Mouse (Mus musculus) kidney, adult 2 months (tissue): ENCODE data around the gene Ubtd2. TPM values are rescaled to one million over a fixed set of nuclear protein-coding genes. Genes with fewer than 3 reads are reported as not detected.

Experiments used
- DNase-seq: peaks from one replicate; pipeline ENCODE4 v3.0.0; 2021
- H3K27ac ChIP-seq: fragments of 200-500 bp; 2 replicates; pipeline ENCODE4 v1.5.1; 2012; ENCODE audit warnings: low read depth, low read length, control low read depth, inconsistent platforms; ENCODE audit not compliant: insufficient read depth
- H3K27me3 ChIP-seq: fragments of 200-500 bp; replicated peaks from 2 replicates; pipeline ENCODE4 v1.6.1; 2012; ENCODE audit warnings: mild to moderate bottlenecking, moderate library complexity, low read length, inconsistent platforms; ENCODE audit not compliant: control insufficient read depth, insufficient read depth
- H3K36me3 ChIP-seq: fragments of 200-500 bp; 2 replicates; pipeline ENCODE4 v1.6.1; 2012; ENCODE audit warnings: mild to moderate bottlenecking, moderate library complexity, low read length, inconsistent platforms; ENCODE audit not compliant: control insufficient read depth, insufficient read depth
- H3K4me1 ChIP-seq: fragments of 200-500 bp; 2 replicates; pipeline ENCODE4 v1.6.1; 2011; ENCODE audit warnings: low read length; ENCODE audit not compliant: control insufficient read depth, insufficient read depth
- H3K4me3 ChIP-seq: fragments of 200-500 bp; 2 replicates; pipeline ENCODE4 v1.5.1; 2011; ENCODE audit warnings: mild to moderate bottlenecking, low read depth, low read length, control low read depth; ENCODE audit not compliant: insufficient read depth
- CTCF ChIP-seq: fragments of 200-500 bp; conservative IDR thresholded peaks from 2 replicates; pipeline ENCODE4 v1.5.1; 2011; ENCODE audit warnings: low read depth, mild to moderate bottlenecking, control low read depth, low read length, moderate library complexity, mixed read lengths; ENCODE audit not compliant: insufficient read depth, insufficient read length
- POLR2A ChIP-seq: fragments of 200-500 bp; IDR thresholded peaks from one replicate; pipeline ENCODE4 v1.6.1; 2011; ENCODE audit warnings: low read depth, low read length, control low read depth
- WGBS: fragments of 180-500 bp; shearing (Covaris S2); methylation state at CpG from one replicate; pipeline ENCODE4 v1.1.7; 2018; 5-methylcytosine and 5-hydroxymethylcytosine counted together
- polyA plus RNA-seq: library from polyadenylated mRNA; depleted of rRNA; stranded (reverse); fragments of >200 nt; gene quantifications from 2 replicates; pipeline ENCODE4 v1.2.3, GENCODE M21; 2012

Ubtd2 gene
- polyA plus RNA-seq, 1 experiment, result 4.6 TPM

GRCm38 (mm10) chr11:32450216-32450615 lies 5.0 kb upstream of the Ubtd2 start:
- DNase-seq, result peak; percentile 69
- WGBS, result 0% methylated on average over 1 of the region's 1 CpGs

GRCm38 (mm10) chr11:32451306-32451705 lies 3.9 kb upstream of the Ubtd2 start:
- TF ChIP-seq CTCF (no peak), POLR2A (no peak)
- no peaks in the 10 kb centered on the region for H3K27me3 ChIP-seq
- no peak overlapping the region for H3K27ac ChIP-seq
- no peak overlapping the region for H3K4me3 ChIP-seq
- H3K4me1 ChIP-seq, result peaks cover 5% of the 10 kb centered on the region; the same call in 1 of the 2 replicates
- H3K36me3 ChIP-seq, result no peaks in the 10 kb centered on the region; the same call in 1 of the 2 replicates
- no peak for DNase-seq
- 92% methylated on average over 6 of the region's 6 CpGs for WGBS

More at GRCm38 (mm10) chr11:32450216-32450615, 5.0 kb upstream of the Ubtd2 start:
- TF ChIP-seq CTCF (peak; percentile 74), POLR2A (no peak)
- Histone ChIP-seq H3K4me1 (no peaks in the 10 kb centered on the region), H3K27ac (no peak overlapping the region), H3K36me3 (no peaks in the 10 kb centered on the region; the same call in 1 of the 2 replicates), H3K4me3 (no peak overlapping the region), H3K27me3 (no peaks in the 10 kb centered on the region)

- no peaks in the 10 kb centered on the region; the same call in 1 of the 2 replicates for H3K36me3 ChIP-seq
- no peak for TF ChIP-seq POLR2A
- no peak for TF ChIP-seq CTCF
- no peaks in the 10 kb centered on the region for H3K27me3 ChIP-seq
- H3K4me1 ChIP-seq, result peaks cover 5% of the 10 kb centered on the region; the same call in 1 of the 2 replicates
- H3K4me3 ChIP-seq, result no peak overlapping the region
- DNase-seq, result no peak
- WGBS, result 95% methylated on average over 4 of the region's 4 CpGs
- no peak overlapping the region for H3K27ac ChIP-seq
Observed at GRCm38 (mm10) chr11:32452745-32453144, 2.4 kb upstream of the Ubtd2 start.

- 73% methylated on average over 8 of the region's 8 CpGs for WGBS
- DNase-seq, result no peak
- Histone ChIP-seq H3K27me3 (no peaks in the 10 kb centered on the region), H3K27ac (no peak overlapping the region), H3K36me3 (no peaks in the 10 kb centered on the region; the same call in 1 of the 2 replicates), H3K4me3 (no peak overlapping the region), H3K4me1 (peaks cover 5% of the 10 kb centered on the region; the same call in 1 of the 2 replicates)
- no peak for TF ChIP-seq CTCF
- TF ChIP-seq POLR2A, result no peak
Observed at GRCm38 (mm10) chr11:32453353-32453915, 1.7 kb upstream of the Ubtd2 start.

GRCm38 (mm10) chr11:32454231-32454799 lies 855 bp upstream of the Ubtd2 start:
- peak overlapping the region; percentile 93 for H3K4me3 ChIP-seq

GRCm38 (mm10) chr11:32455507-32456141 lies 454 bp downstream of the Ubtd2 start:
- DNase-seq, result peak; percentile 38
- 1% methylated on average over 58 of the region's 58 CpGs for WGBS
- Histone ChIP-seq H3K4me1 (peaks cover 5% of the 10 kb centered on the region; the same call in 1 of the 2 replicates), H3K36me3 (no peaks in the 10 kb centered on the region; the same call in 1 of the 2 replicates), H3K4me3 (peak overlapping the region; percentile 93), H3K27me3 (no peaks in the 10 kb centered on the region), H3K27ac (peak overlapping the region; percentile 48; the same call in 1 of the 2 replicates)
- no peak for TF ChIP-seq POLR2A
- TF ChIP-seq CTCF, result no peak

More at GRCm38 (mm10) chr11:32454231-32454799, 855 bp upstream of the Ubtd2 start:
- no peak for DNase-seq
- Histone ChIP-seq H3K4me1 (peaks cover 5% of the 10 kb centered on the region; the same call in 1 of the 2 replicates), H3K36me3 (no peaks in the 10 kb centered on the region; the same call in 1 of the 2 replicates), H3K27me3 (no peaks in the 10 kb centered on the region), H3K27ac (no peak overlapping the region)
- TF ChIP-seq POLR2A, result no peak
- no peak for TF ChIP-seq CTCF
- WGBS, result 5% methylated on average over 19 of the region's 19 CpGs

- DNase-seq, result peak; percentile 5
- TF ChIP-seq POLR2A (no peak), CTCF (no peak)
- H3K4me1 ChIP-seq, result peaks cover 5% of the 10 kb centered on the region; the same call in 1 of the 2 replicates
- 36% methylated on average over 6 of the region's 6 CpGs for WGBS
- H3K27ac ChIP-seq, result no peak overlapping the region
- H3K36me3 ChIP-seq, result no peaks in the 10 kb centered on the region; the same call in 1 of the 2 replicates
- 0 out of 2 replicates have a peak overlapping the region, but pooled peaks have one; percentile 11 for H3K4me3 ChIP-seq
- no peaks in the 10 kb centered on the region for H3K27me3 ChIP-seq
Observed at GRCm38 (mm10) chr11:32456356-32456755, 1.2 kb downstream of the Ubtd2 start.
